Mouse (Mus musculus) forebrain, embryonic 13.5 days (tissue): ENCODE data around the gene Slc6a17. TPM values are rescaled to one million over a fixed set of nuclear protein-coding genes. Genes with fewer than 3 reads are reported as not detected.
A peak's percentile ranks its signal among the peaks of the same experiment; 100 is the strongest.

ENCODE experiments used
- ATAC-seq: fragments of 200-750 bp; cut with Nextera tagmentation; 2 replicates; pipeline ENCODE4 v1.8.0; 2017
- H3K27ac ChIP-seq: fragments of 300-500 bp; sonication (generic); 2 replicates; pipeline ENCODE4 v1.5.1; 2015; ENCODE audit warnings: inconsistent platforms, mild to moderate bottlenecking, moderate library complexity
- H3K27me3 ChIP-seq: fragments of 300-500 bp; sonication (generic); 2 replicates; pipeline ENCODE4 v1.6.1; 2015; ENCODE audit warnings: mild to moderate bottlenecking, inconsistent platforms
- H3K36me3 ChIP-seq: fragments of 300-500 bp; sonication (generic); 2 replicates; pipeline ENCODE4 v1.6.1; 2015; ENCODE audit warnings: mild to moderate bottlenecking, inconsistent platforms; ENCODE audit not compliant: poor library complexity, severe bottlenecking
- H3K4me1 ChIP-seq: fragments of 300-500 bp; sonication (generic); 2 replicates; pipeline ENCODE4 v1.6.1; 2015; ENCODE audit warnings: inconsistent platforms
- H3K4me2 ChIP-seq: fragments of 300-500 bp; sonication (generic); 2 replicates; pipeline ENCODE4 v1.6.1; 2015; ENCODE audit warnings: inconsistent platforms, mild to moderate bottlenecking, moderate library complexity
- H3K4me3 ChIP-seq: fragments of 300-500 bp; sonication (generic); 2 replicates; pipeline ENCODE4 v1.5.1; 2015; ENCODE audit warnings: mild to moderate bottlenecking, inconsistent platforms
- H3K9ac ChIP-seq: fragments of 300-500 bp; sonication (generic); 2 replicates; pipeline ENCODE4 v1.6.1; 2015; ENCODE audit warnings: mild to moderate bottlenecking, inconsistent platforms
- H3K9me3 ChIP-seq: fragments of 300-500 bp; sonication (generic); replicated peaks from 2 replicates; pipeline ENCODE4 v1.6.1; 2016; ENCODE audit warnings: inconsistent platforms
- WGBS: fragments of 180-500 bp; shearing (Covaris S2); methylation state at CpG from one replicate; pipeline ENCODE4 v1.1.7; 2015; 5-methylcytosine and 5-hydroxymethylcytosine counted together
- polyA plus RNA-seq: library from polyadenylated mRNA; unstranded; fragments of >200 nt; fragmentation: Nextera tagmentation; extraction: Ambion mirVana; gene quantifications from 2 replicates; pipeline ENCODE4 v1.2.1, GENCODE M21; 2015

Slc6a17 gene
- polyA plus RNA-seq, 1 experiment from 2014 or later: 11.2 TPM

DNA sequence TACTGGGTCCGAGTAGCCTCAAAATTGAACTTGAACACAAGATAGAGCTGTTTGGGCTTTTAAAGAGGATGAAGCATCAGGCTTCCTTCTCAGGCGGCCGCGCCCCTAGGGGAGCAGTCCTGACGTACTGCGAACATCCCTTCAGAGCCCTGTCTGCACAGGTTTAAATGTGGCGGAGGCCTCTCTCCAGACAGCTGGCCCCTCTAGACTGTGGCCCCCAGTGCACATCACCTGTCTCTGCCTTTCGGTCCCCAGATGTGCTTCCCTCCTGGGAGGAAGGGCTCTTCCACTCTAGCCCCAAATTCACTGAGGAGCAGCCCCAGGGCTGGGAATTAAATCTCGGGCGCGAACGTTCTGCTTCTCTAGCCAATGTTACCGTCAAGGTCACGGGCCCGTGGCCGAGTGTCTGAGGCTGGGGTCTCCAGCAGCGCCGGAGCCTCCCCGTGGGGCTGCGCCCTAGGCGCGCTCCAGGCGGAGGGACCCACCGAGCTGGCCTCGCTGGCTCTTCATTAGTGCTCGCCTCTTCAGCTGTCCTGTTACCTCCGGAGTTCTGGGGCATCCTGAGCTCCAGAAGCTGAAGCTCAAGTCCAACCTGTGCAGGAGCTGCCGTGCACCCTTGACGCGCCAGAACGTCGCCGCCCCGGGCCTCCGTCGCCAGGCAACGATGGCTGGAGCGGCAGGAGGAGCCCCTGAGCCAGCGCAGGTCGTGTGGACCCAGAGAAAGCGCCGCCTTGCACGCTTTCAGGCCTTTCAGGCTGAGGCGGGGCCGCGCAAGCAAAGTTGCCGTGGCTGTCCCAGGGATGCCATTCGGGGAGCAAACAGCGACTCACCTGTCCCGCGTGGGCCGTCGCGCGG is 815 bp downstream of the Slc6a17 start:
- Histone ChIP-seq H3K27me3 (peaks cover 32% of the 10 kb centered on the region), H3K4me3 (peak overlapping the region; percentile 58), H3K36me3 (no peaks in the 10 kb centered on the region), H3K9ac (peak overlapping the region; percentile 74), H3K4me2 (peak overlapping the region; percentile 93), H3K9me3 (no peaks in the 10 kb centered on the region), H3K4me1 (peaks cover 22% of the 10 kb centered on the region), H3K27ac (peak overlapping the region; percentile 72)
- peak; percentile 81 for ATAC-seq
- 4% methylated on average over 55 of the region's 55 CpGs for WGBS

DNA sequence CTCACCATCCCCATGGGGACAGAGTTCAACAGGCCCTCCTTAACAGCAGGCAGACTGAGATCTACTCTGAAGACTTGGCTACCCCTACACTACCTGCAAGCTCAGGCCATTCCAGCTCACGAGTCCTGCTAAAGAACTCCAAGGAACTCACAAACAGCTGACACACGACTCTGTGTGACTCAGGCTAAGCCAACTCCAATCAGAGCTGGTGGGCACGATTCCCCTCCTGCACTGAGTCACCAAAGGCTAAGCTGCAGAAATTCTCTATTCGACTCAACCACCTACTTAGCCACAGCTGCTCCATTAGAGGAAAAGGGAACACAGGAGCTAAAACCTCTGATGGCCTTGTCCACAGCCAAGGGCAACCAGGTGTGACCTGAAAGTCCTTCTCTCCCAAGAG is 1.8 kb downstream of the Slc6a17 start:
- H3K27ac ChIP-seq: no peak overlapping the region
- no peak for ATAC-seq
- no peak overlapping the region for H3K4me3 ChIP-seq
- peak overlapping the region; percentile 93 for H3K4me2 ChIP-seq
- H3K9ac ChIP-seq: no peak overlapping the region
- H3K36me3 ChIP-seq: no peaks in the 10 kb centered on the region
- 74% methylated on average over 4 of the region's 4 CpGs for WGBS
- H3K27me3 ChIP-seq: peaks cover 32% of the 10 kb centered on the region
- H3K4me1 ChIP-seq: peaks cover 22% of the 10 kb centered on the region
- no peaks in the 10 kb centered on the region for H3K9me3 ChIP-seq

GRCm38 (mm10) chr3:107511416-107511815 is 6.4 kb downstream of the Slc6a17 start:
- Histone ChIP-seq H3K27ac (no peak overlapping the region), H3K4me1 (peaks cover 20% of the 10 kb centered on the region), H3K36me3 (no peaks in the 10 kb centered on the region), H3K9me3 (no peaks in the 10 kb centered on the region), H3K27me3 (peaks cover 9% of the 10 kb centered on the region), H3K4me2 (no peak overlapping the region), H3K4me3 (no peak overlapping the region), H3K9ac (no peak overlapping the region)
- no peak for ATAC-seq
- 88% methylated on average over 3 of the region's 3 CpGs for WGBS

- Histone ChIP-seq H3K4me2 (no peak overlapping the region), H3K27me3 (no peaks in the 10 kb centered on the region), H3K27ac (no peak overlapping the region), H3K4me3 (no peak overlapping the region), H3K9ac (no peak overlapping the region), H3K4me1 (peaks cover 37% of the 10 kb centered on the region), H3K36me3 (no peaks in the 10 kb centered on the region), H3K9me3 (no peaks in the 10 kb centered on the region)
- WGBS: 83% methylated on average over 8 of the region's 8 CpGs
- no peak for ATAC-seq
Measured at GRCm38 (mm10) chr3:107508696-107509095, 9.1 kb downstream of the Slc6a17 start.

DNA sequence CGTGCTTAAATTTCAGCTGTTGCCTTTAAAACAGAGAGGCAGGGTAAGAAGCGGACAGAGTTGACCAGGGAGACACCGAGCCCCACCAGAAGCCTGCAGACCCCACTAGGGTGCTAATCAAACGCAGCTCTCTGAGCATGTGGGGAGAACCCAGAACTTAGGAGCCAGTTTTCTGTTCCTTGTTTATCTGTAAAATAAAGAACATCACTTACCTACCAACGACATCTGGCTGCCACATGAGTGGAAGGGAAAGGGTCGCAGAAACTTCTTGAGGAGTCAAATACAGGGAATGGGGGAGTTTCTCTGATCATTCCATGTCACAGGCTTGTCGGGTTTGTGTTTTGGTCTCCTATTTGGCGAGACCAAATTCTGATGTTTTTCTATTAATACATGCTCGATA is 9.9 kb downstream of the Slc6a17 start:
- no peak overlapping the region for H3K4me3 ChIP-seq
- H3K9me3 ChIP-seq: no peaks in the 10 kb centered on the region
- WGBS: 88% methylated on average over 9 of the region's 9 CpGs
- no peak for ATAC-seq
- H3K27me3 ChIP-seq: no peaks in the 10 kb centered on the region
- H3K27ac ChIP-seq: no peak overlapping the region
- H3K9ac ChIP-seq: no peak overlapping the region
- peaks cover 37% of the 10 kb centered on the region for H3K4me1 ChIP-seq
- H3K36me3 ChIP-seq: no peaks in the 10 kb centered on the region
- no peak overlapping the region for H3K4me2 ChIP-seq

GRCm38 (mm10) chr3:107506531-107506930 is 11.3 kb downstream of the Slc6a17 start:
- Histone ChIP-seq H3K27ac (peak overlapping the region; percentile 84), H3K4me2 (no peak overlapping the region), H3K9ac (no peak overlapping the region), H3K4me1 (peaks cover 48% of the 10 kb centered on the region), H3K36me3 (no peaks in the 10 kb centered on the region), H3K9me3 (no peaks in the 10 kb centered on the region), H3K27me3 (no peaks in the 10 kb centered on the region), H3K4me3 (no peak overlapping the region)
- WGBS: 49% methylated on average over 4 of the region's 4 CpGs
- ATAC-seq: no peak

DNA sequence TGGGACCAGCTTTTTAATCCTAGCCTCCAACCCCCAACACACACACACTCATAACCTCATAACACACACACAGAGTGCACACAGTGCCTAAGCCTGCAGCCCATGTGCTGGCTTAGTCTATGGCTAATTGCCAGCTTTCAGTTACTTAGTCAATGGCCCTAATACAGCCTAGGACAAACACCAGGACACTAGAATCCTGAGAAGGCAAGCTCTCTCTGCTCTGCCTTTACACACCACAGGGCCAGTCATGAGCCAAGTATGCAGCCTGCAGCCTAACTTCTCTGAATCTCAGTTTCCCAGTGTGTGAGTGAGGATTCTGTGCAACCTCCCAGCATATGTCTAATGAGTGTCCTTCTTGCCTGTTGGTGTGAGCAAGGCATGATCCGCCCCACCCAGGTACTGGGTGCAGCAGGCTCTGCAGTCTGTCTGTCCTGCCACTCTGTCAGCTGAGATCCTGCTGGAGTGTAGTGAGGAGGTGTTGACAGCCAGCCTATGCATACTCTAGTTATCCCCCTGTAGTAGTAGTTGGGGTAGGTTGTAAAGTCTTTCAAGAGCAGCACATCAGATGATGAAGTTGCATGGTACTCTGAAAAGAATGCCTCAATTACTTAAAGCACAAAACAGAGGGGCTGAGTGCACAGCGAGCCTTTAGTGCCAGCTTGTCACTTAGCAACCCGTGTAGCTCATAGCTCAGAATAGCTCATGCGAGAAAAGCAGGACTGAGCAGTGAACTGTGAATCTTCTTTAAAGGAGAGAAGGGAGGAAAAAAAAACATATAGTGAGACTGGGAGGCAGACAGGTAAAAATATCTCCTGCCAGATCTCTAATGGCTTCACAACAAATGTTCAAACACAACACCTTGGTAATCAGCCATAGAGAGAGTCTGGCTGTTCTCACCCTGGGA is 12.1 kb downstream of the Slc6a17 start:
- peak; percentile 77 for ATAC-seq
- Histone ChIP-seq H3K27me3 (no peaks in the 10 kb centered on the region), H3K4me2 (peak overlapping the region; percentile 14), H3K9me3 (no peaks in the 10 kb centered on the region), H3K27ac (peak overlapping the region; percentile 84), H3K4me1 (peaks cover 56% of the 10 kb centered on the region), H3K4me3 (no peak overlapping the region), H3K9ac (no peak overlapping the region), H3K36me3 (no peaks in the 10 kb centered on the region)
- 13% methylated on average over 4 of the region's 4 CpGs for WGBS

DNA sequence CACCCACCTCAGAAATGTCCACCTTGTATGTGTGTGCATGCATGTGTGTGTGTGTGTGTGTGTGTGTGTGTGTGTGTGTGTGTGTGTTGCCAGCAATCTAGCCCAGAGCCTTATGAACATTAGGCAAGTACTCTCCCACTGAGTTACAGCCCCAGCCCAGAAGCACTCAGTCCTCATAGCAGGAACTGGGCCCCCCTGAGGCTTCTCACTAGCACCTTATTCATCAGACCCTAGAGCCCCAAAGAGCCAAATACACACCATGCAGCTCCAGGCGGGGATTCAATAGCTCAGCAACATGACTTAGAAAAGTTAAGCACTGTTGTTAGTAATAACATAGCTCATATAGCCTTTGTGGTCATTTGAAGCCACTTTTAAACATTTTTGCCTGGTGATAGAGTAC is 13.3 kb downstream of the Slc6a17 start:
- no peak for ATAC-seq
- H3K27me3 ChIP-seq: no peaks in the 10 kb centered on the region
- no peak overlapping the region for H3K4me3 ChIP-seq
- H3K36me3 ChIP-seq: peaks cover 5% of the 10 kb centered on the region; the same call in 1 of the 2 replicates
- 71% methylated on average over 1 of the region's 1 CpGs for WGBS
- H3K9ac ChIP-seq: no peak overlapping the region
- no peak overlapping the region for H3K4me2 ChIP-seq
- H3K4me1 ChIP-seq: peaks cover 56% of the 10 kb centered on the region
- H3K9me3 ChIP-seq: no peaks in the 10 kb centered on the region
- H3K27ac ChIP-seq: no peak overlapping the region

GRCm38 (mm10) chr3:107503716-107504115 is 14.1 kb downstream of the Slc6a17 start:
- H3K4me1 ChIP-seq: peaks cover 55% of the 10 kb centered on the region
- H3K4me3 ChIP-seq: no peak overlapping the region
- no peak overlapping the region for H3K4me2 ChIP-seq
- no peak overlapping the region for H3K9ac ChIP-seq
- H3K9me3 ChIP-seq: no peaks in the 10 kb centered on the region
- peaks cover 10% of the 10 kb centered on the region; the same call in 1 of the 2 replicates for H3K36me3 ChIP-seq
- ATAC-seq: no peak
- 84% methylated on average over 2 of the region's 2 CpGs for WGBS
- H3K27ac ChIP-seq: no peak overlapping the region
- no peaks in the 10 kb centered on the region for H3K27me3 ChIP-seq

DNA sequence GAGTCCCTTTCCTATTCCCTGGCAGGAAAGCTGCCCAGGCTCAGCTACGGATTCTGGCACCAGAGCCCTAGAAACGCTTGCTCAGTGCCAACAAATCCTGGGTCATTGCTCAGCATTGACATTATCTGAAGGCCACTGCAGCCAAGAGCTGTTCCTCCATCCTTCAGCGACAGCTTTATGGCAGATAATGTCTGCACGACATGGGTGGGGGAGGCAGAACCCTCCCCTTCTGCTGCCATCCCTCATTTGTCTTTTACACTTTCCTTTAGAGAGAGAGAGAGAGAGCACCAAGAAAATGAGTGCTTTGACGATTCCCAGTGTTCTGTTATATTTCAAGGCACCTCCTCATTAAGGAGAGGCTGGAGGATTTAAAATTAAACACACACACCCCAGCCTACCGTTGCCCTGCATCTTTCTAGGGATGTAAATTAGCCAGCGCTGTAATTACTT is 16.1 kb downstream of the Slc6a17 start:
- H3K27me3 ChIP-seq: no peaks in the 10 kb centered on the region
- peak; percentile 44 for ATAC-seq
- peaks cover 10% of the 10 kb centered on the region; the same call in 1 of the 2 replicates for H3K36me3 ChIP-seq
- H3K9ac ChIP-seq: no peak overlapping the region
- H3K4me3 ChIP-seq: no peak overlapping the region
- no peaks in the 10 kb centered on the region for H3K9me3 ChIP-seq
- 25% methylated on average over 7 of the region's 7 CpGs for WGBS
- H3K4me2 ChIP-seq: peak overlapping the region; percentile 28
- peaks cover 53% of the 10 kb centered on the region for H3K4me1 ChIP-seq
- H3K27ac ChIP-seq: peak overlapping the region; percentile 86

DNA sequence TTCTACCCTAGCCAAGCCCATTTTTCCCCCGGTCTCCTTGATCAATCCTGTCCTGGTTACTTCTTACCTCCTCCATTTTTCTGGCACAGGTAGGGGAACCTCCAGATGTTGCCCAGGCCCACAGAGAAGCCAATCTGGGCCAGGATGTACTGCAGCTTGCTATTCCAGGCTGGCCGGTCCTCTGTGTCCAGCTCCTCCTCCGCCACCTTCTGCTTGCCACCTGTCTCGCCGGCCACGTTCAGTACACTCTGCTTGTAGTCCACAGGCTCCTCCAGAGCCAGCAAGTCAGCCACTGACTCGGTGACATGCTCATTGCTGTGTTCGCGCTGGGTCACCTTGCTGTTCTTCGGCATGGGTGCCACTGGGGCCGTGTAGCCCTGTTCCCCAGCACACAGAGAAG is 17.5 kb downstream of the Slc6a17 start:
- H3K36me3 ChIP-seq: peaks cover 10% of the 10 kb centered on the region; the same call in 1 of the 2 replicates
- H3K27me3 ChIP-seq: no peaks in the 10 kb centered on the region
- no peak overlapping the region for H3K9ac ChIP-seq
- H3K4me2 ChIP-seq: no peak overlapping the region
- WGBS: 95% methylated on average over 11 of the region's 11 CpGs
- no peaks in the 10 kb centered on the region for H3K9me3 ChIP-seq
- H3K4me1 ChIP-seq: peaks cover 53% of the 10 kb centered on the region
- H3K27ac ChIP-seq: no peak overlapping the region
- no peak overlapping the region for H3K4me3 ChIP-seq
- no peak for ATAC-seq
